Mouse (Mus musculus): ENCODE measurements at regions not wholly inside any gene's neighbourhood (a gene's known extent, or its start where the extent isn't known, plus 50 kb on each side); places are given as distances from the start of the nearest gene placed in this dataset.
A peak's percentile ranks its signal among the peaks of the same experiment; 100 is the strongest.

- no peak for DNase-seq (ENCODE audit: extremely low read depth)
- H3K9me3 ChIP-seq (replicated peaks; ENCODE audit: low read length): peaks cover 15% of the 10 kb centered on the region
These were observed 523.1 kb upstream of the Gabra5 start for GRCm38 (mm10) chr7:58032975-58033374.

GRCm38 (mm10) chr7:58032111-58032510, 522.3 kb upstream of the Gabra5 start:
- Histone ChIP-seq H3K27ac (ENCODE audit: insufficient read depth, low read depth) (no peak overlapping the region), H3K9ac (ENCODE audit: insufficient read depth, low read depth) (no peak overlapping the region), H3K9me3 (replicated peaks; ENCODE audit: low read length) (peaks cover 17% of the 10 kb centered on the region), H3K36me3 (replicated peaks in 1 of 2; ENCODE audit: control insufficient read depth in 1 of 2, insufficient read depth in 1 of 2, low read length in 1 of 2) (no peaks in the 10 kb centered on the region), H3K4me1 (ENCODE audit: control insufficient read depth in 1 of 2, insufficient read depth in 2 of 2) (no peaks in the 10 kb centered on the region), H3K4me2 (ENCODE audit: insufficient read depth, low read depth, poor library complexity, severe bottlenecking) (no peak overlapping the region), H3K4me3 (replicated peaks in 1 of 3; ENCODE audit: low read depth in 2 of 3, low read length in 2 of 3, poor library complexity in 1 of 3) (no peak overlapping the region), H3K27me3 (replicated peaks) (no peaks in the 10 kb centered on the region), H3K79me2 (replicated peaks; ENCODE audit: control insufficient read depth, extremely low read depth, insufficient read depth, poor library complexity, severe bottlenecking) (no peaks in the 10 kb centered on the region)
- no peak for TF ChIP-seq RCOR1 (conservative IDR thresholded peaks at IDR 0.05; ENCODE audit: low read depth, low read length)
- no peak for TF ChIP-seq CHD1 (IDR thresholded peaks at IDR 0.05; ENCODE audit: low read depth, low read length)
- TF ChIP-seq TBP (conservative IDR thresholded peaks at IDR 0.05; ENCODE audit: low read depth, low read length): no peak
- TF ChIP-seq JUN (IDR thresholded peaks at IDR 0.05; ENCODE audit: insufficient read depth, low read depth, low read length): no peak
- TF ChIP-seq USF1 (IDR thresholded peaks at IDR 0.05; ENCODE audit: low read depth, low read length): no peak
- no peak for TF ChIP-seq CTCF (conservative IDR thresholded peaks at IDR 0.05 in 1 of 2, IDR thresholded peaks at IDR 0.05 in 1 of 2; ENCODE audit: low read depth in 2 of 2, low read length in 2 of 2)
- no peak for TF ChIP-seq PAX5 (IDR thresholded peaks at IDR 0.05; ENCODE audit: low read length)
- TF ChIP-seq TCF12 (IDR thresholded peaks at IDR 0.05; ENCODE audit: low read depth, low read length): no peak
- TF ChIP-seq MAX (IDR thresholded peaks at IDR 0.05; ENCODE audit: low read length): no peak
- TF ChIP-seq ELF1 (IDR thresholded peaks at IDR 0.05; ENCODE audit: low read depth, low read length): no peak
- TF ChIP-seq MAFK (IDR thresholded peaks at IDR 0.05; ENCODE audit: insufficient replicate concordance, low read length): no peak
- no peak for TF ChIP-seq E2F4 (IDR thresholded peaks at IDR 0.05; ENCODE audit: insufficient replicate concordance, low read depth, low read length)
- no peak for TF ChIP-seq ZNF384 (IDR thresholded peaks at IDR 0.05; ENCODE audit: low read depth, low read length)
- no peak for TF ChIP-seq RAD21 (IDR thresholded peaks at IDR 0.05; ENCODE audit: low read depth, low read length)
- no peak for TF ChIP-seq BHLHE40 (IDR thresholded peaks at IDR 0.05; ENCODE audit: low read depth, low read length)
- in situ Hi-C loops (cut with MboI; ENCODE audit: low pct_ligation_motif_present, low pct_unique_long_range_greater_than_20kb, low sequenced_read_pairs) (no loop called here), dilution Hi-C loops (cut with MboI; ENCODE audit: extremely low pct_ligation_motif_present, extremely low pct_unique_long_range_greater_than_20kb, low sequenced_read_pairs) (no loop called here)
- no peak for DNase-seq (ENCODE audit: extremely low read depth)

More at GRCm38 (mm10) chr7:58032975-58033374, 523.1 kb upstream of the Gabra5 start:
- no peaks in the 10 kb centered on the region for H3K4me1 ChIP-seq (ENCODE audit: control insufficient read depth in 1 of 2, insufficient read depth in 2 of 2)
- dilution Hi-C loops (cut with MboI; ENCODE audit: extremely low pct_ligation_motif_present, extremely low pct_unique_long_range_greater_than_20kb, low sequenced_read_pairs) (no loop called here), in situ Hi-C loops (cut with MboI; ENCODE audit: low pct_ligation_motif_present, low pct_unique_long_range_greater_than_20kb, low sequenced_read_pairs) (no loop called here)
- H3K4me3 ChIP-seq (replicated peaks in 1 of 3; ENCODE audit: low read depth in 2 of 3, low read length in 2 of 3, poor library complexity in 1 of 3): no peak overlapping the region
- no peak overlapping the region for H3K9ac ChIP-seq (ENCODE audit: insufficient read depth, low read depth)
- H3K36me3 ChIP-seq (replicated peaks in 1 of 2; ENCODE audit: control insufficient read depth in 1 of 2, insufficient read depth in 1 of 2, low read length in 1 of 2): no peaks in the 10 kb centered on the region
- no peak overlapping the region for H3K27ac ChIP-seq (ENCODE audit: insufficient read depth, low read depth)
- no peak overlapping the region for H3K4me2 ChIP-seq (ENCODE audit: insufficient read depth, low read depth, poor library complexity, severe bottlenecking)
- no peaks in the 10 kb centered on the region for H3K79me2 ChIP-seq (replicated peaks; ENCODE audit: control insufficient read depth, extremely low read depth, insufficient read depth, poor library complexity, severe bottlenecking)
- H3K27me3 ChIP-seq (replicated peaks): no peaks in the 10 kb centered on the region
- TF ChIP-seq ZNF384 (IDR thresholded peaks at IDR 0.05; ENCODE audit: low read depth, low read length) (no peak), MAX (IDR thresholded peaks at IDR 0.05; ENCODE audit: low read length) (no peak), CTCF (conservative IDR thresholded peaks at IDR 0.05 in 1 of 2, IDR thresholded peaks at IDR 0.05 in 1 of 2; ENCODE audit: low read depth in 2 of 2, low read length in 2 of 2) (0 out of 4 replicates have a peak, but pooled peaks of 1 of the 2 experiments have one; percentile 13), TBP (conservative IDR thresholded peaks at IDR 0.05; ENCODE audit: low read depth, low read length) (no peak)

Data from CH12.LX (cell line).